Mouse (Mus musculus): ENCODE data around the gene Slamf9. TPM values are rescaled to one million over a fixed set of nuclear protein-coding genes. Genes with fewer than 3 reads are reported as not detected.

The Slamf9 gene
- polyA plus RNA-seq (2012; rRNA removed) = 0.20 and 0.26 TPM in 2 replicates

DNA sequence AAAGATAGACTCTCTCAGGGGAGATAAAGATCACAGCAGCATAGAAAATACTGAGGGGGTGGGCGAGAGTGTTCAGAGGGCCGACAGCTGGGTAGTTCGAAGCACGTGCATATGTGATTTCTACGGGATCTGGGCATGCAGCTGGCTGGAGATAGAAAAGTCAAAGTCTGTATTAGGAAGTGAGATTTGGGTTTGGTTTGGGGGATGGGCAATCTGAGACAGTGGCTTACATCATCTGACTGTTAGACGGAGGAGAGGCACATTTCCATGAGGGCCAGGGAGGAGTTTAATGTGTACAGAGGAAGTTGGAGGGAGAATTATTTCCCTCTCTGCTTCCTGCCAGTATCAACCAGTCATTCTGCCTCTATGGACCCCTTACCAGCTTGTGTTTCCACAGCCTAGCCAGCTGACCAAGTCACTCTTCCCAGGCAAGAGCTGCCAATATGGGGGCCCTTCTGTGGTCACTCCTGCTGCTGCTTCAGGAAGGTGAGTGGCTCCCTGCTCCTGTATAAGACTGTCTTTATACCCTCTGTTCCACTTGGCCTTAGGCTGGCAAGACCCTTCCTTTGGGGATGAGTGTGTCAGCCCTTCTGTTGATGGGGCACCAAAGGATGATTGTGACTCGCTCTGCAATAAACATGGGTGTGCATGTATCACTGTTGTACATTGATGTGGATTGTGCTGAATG is at the start of gene Slamf9:
Gene Slamf9 (plus strand): TSS at position 305 of the 688 bp plus-strand sequence.

DNA sequence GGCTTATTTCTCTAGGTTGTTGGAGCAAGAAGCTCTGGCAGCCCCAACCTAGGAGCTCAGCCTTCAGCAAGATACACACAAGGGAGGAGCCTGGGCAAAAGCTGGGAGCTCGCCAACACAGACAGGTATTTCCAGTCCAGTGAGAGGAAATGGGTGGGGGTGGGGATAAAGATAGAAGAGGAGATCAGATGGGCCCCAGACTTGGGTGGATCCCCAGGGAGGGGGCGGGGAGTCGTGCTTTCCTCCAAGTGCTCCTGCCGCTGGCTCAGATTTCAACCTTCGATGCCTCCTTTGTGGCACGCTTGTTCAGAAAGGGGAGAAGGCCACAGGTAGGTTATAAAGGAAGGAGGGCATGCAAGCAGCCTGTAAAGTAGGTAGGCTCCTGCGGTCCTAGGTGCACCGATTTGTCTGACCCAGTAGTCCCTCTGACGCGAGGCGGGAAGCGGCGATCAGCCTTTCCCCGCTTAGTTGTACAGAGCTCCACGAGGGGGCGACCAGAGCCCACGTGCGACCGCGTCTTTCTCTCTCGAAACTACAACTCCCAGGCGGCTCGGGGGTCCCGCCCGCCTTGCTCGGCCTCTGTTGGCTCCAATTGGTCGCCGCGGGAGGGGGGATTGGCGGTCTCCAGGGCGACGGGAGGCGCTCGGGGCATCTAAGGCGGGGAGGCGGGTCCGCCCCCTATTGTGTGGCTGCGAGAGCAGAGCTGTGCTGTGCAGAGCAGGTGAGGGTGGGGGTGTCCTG is 6.6 kb downstream of the Slamf9 start, which contains the start of gene Igsf9:
Gene Igsf9 (plus strand): TSS at position 249 of the 741 bp plus-strand sequence.

DNA sequence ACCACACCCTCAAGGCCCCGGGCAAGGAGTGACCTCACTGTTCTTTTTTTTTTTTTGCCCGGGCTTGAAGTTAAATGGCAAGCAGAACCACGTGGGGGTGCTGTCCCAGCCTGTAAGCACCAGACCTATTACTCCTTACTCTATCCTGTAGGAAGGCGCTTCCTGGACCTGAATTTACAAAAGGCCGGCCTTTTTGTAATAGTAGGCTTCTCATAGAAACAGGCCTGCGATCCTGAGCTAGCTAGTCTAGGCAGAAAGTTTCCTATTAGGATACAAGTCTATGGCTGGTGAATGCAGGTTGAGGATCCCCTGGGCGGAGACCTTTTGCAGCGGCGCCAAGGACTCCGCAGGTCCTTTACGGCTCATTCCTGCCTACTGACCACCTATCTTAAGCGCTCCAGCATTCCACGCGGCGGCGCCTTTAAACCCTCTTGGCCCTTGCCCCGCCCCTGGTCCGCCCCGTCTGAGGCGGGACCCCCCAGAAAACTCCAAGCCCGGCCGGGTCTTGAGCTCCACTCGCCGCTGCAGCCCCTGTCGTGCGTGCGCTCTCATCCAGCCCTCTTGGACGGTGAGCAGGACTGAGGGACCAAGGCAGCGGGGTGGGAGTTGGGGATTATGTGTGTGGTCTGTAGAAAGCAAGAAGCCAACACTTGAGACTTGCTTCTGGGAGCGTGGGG is 24.7 kb downstream of the Slamf9 start, which contains the start of gene Tagln2:
Gene Tagln2 (plus strand): TSS at position 283 of the 677 bp plus-strand sequence.

DNA sequence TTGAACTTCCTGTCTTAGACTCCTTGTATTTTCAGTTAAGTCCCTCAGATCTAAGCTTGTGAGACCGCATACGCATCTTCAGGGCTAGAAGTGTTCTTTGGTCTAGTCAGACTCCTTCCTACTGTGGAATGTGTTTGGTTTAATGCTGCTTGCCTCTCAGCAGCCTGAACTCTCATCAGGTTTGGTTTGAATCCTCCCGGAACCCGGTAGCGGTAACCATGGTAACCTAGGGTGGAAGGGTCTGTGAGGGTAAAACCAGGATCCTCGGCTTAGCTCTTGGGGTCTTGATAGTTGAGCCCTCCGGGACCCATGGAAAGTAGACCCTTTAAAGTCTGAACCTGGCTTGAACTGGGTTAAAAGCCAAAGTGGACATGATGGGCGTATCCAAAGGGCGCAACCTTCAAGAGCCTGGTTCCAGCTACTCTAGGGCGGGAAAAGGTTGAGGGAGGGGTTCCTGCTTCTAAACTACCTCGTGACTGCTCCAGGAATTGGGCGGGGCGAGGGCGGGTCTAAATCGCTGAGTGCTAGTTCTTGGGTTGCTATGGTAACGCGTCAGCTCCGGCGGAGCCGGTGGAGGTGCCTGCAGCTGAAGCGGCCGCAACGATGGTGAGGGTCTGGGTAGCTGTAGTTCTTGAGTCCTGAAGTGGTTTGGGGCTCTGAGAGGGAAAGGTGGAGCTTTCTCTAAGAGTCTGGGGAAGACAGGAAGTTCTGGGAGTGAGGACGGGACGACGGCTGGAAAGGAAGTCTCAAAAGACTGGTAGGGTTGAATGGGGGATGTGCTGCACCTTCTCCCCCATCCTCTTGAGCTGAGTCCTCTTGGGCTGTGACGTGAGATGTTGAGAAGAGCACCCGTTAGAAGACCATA is 45.6 kb downstream of the Slamf9 start, which contains the start of gene Cfap45:
Gene Cfap45 (plus strand): TSS at position 226 of the 865 bp plus-strand sequence.

Other genes starting within 250 kb of the Slamf9 start
- 0.04 TPM in 2 replicates for gene Atp1a4, start 216.9 kb upstream of the Slamf9 start, polyA plus RNA-seq (2012; rRNA removed)
- gene Igsf8, start 213.7 kb upstream of the Slamf9 start, polyA plus RNA-seq (2012; rRNA removed) = 84.0 and 115 TPM in 2 replicates
- gene Atp1a2, start 177.3 kb upstream of the Slamf9 start, polyA plus RNA-seq (2012; rRNA removed) = 11.4 and 13.3 TPM in 2 replicates
- 1.3 and 2.1 TPM in 2 replicates for gene Kcnj9, start 146.0 kb upstream of the Slamf9 start, polyA plus RNA-seq (2012; rRNA removed)
- 1.2 TPM in 2 replicates for gene Kcnj10, start 134.1 kb upstream of the Slamf9 start, polyA plus RNA-seq (2012; rRNA removed)
- 10.0 and 17.0 TPM in 2 replicates for gene Pigm, start 98.8 kb upstream of the Slamf9 start, polyA plus RNA-seq (2012; rRNA removed)
- 111 and 126 TPM in 2 replicates for gene Igsf9, start 6.4 kb downstream of the Slamf9 start, polyA plus RNA-seq (2012; rRNA removed)
- 28.5 and 53.8 TPM in 2 replicates for gene Tagln2, start 24.7 kb downstream of the Slamf9 start, polyA plus RNA-seq (2012; rRNA removed)
- 1.7 and 2.2 TPM in 2 replicates for gene Cfap45, start 45.4 kb downstream of the Slamf9 start, polyA plus RNA-seq (2012; rRNA removed)
- gene Vsig8, start 80.6 kb downstream of the Slamf9 start, polyA plus RNA-seq (2012; rRNA removed) = 0.04 and 0.07 TPM in 2 replicates
- 0.02 and 0.06 TPM in 2 replicates for gene Slamf8, start 115.2 kb downstream of the Slamf9 start, polyA plus RNA-seq (2012; rRNA removed)
- gene Fcrl6, start 127.2 kb downstream of the Slamf9 start, polyA plus RNA-seq (2012; rRNA removed) = 0.36 TPM in 1 of 2 replicates, not detected in the other
- 6.8 and 10.0 TPM in 2 replicates for gene Dusp23, start 157.6 kb downstream of the Slamf9 start, polyA plus RNA-seq (2012; rRNA removed)
- gene Crp, start 222.7 kb downstream of the Slamf9 start, polyA plus RNA-seq (2012; rRNA removed) = 0.12 and 0.35 TPM in 2 replicates